Mouse (Mus musculus) spleen, adult 2 months (tissue): ENCODE data around the gene Fibp.

ENCODE experiments used
- CTCF ChIP-seq: fragments of 200-500 bp; IDR thresholded peaks from 2 replicates; pipeline ENCODE4 v1.5.1; 2011; ENCODE audit warnings: mild to moderate bottlenecking, inconsistent platforms; ENCODE audit not compliant: insufficient read depth, insufficient read length, insufficient replicate concordance; ENCODE audit errors: extremely low read depth
- POLR2A ChIP-seq: fragments of 200-500 bp; IDR thresholded peaks from 2 replicates; pipeline ENCODE4 v1.6.1; 2011; ENCODE audit warnings: low read depth, low read length, inconsistent platforms

GRCm38 (mm10) chr19:5459019-5459418, 1.4 kb upstream of the Fibp start:
- TF ChIP-seq CTCF (no peak), POLR2A (no peak)
